Mouse (Mus musculus) heart, adult 18-20 months (tissue): ENCODE results near the gene Mta1. TPM values are rescaled to one million over a fixed set of nuclear protein-coding genes. Genes with fewer than 3 reads are reported as not detected.

Experiments used
- DNase-seq, 2 experiments: peaks; one replicate each; pipeline ENCODE4 v3.0.0; 2021 to 2022; ENCODE audit warnings: mixed read lengths in 1 of 2
- microRNA-seq, 2 experiments: library from miRNA; unstranded; fragments of <30 nt; microRNA quantifications; one replicate each; pipeline ENCODE4 v1.2.0; 2022
- total RNA-seq, 2 experiments: library from RNA; stranded (reverse); gene quantifications; 2 replicates each; pipeline ENCODE4 v1.2.3; 2021

The Mta1 gene
- total RNA-seq, 2 experiments from 2014 or later = 43.9 to 46.2 TPM

GRCm38 (mm10) chr12:113186326-113187010 lies 88.4 kb downstream of the Mta1 start:
- no peak for DNase-seq

Small RNA genes lying within 50 kb of the gene (microRNA-seq; reads per million reads assigned to microRNA genes)
- gene Gm44471 = 0 reads per million in 2 experiments

Other genes starting within 250 kb of the Mta1 start
- 1 to 10 TPM in 1 of 2 experiments, under 1 TPM in 1; 0.37 to 1.3 TPM for gene Gpr132, start 230.1 kb upstream of the Mta1 start, total RNA-seq
- 10 to 100 TPM; 31.5 to 38.6 TPM for gene Jag2, start 168.5 kb upstream of the Mta1 start, total RNA-seq
- 1 to 10 TPM; 8.2 to 9.2 TPM for gene Nudt14, start 156.2 kb upstream of the Mta1 start, total RNA-seq
- gene Btbd6, start 121.8 kb upstream of the Mta1 start, total RNA-seq = 10 to 100 TPM; 24.3 to 27.6 TPM
- 10 to 100 TPM; 21.4 to 26.4 TPM for gene Brf1, start 97.6 kb upstream of the Mta1 start, total RNA-seq
- gene Pacs2, start 83.8 kb upstream of the Mta1 start, total RNA-seq = 10 to 100 TPM; 33.1 to 37.1 TPM
- not detected for gene Tex22, start 23.8 kb upstream of the Mta1 start, total RNA-seq
- gene Crip2, start 42.0 kb downstream of the Mta1 start, total RNA-seq = 1,000 to 10,000 TPM; 1,463 to 1,557 TPM
- gene Crip1, start 48.0 kb downstream of the Mta1 start, total RNA-seq = 100 to 1,000 TPM; 191 to 201 TPM
- under 1 TPM; 0.31 to 0.89 TPM for gene Tedc1, start 58.1 kb downstream of the Mta1 start, total RNA-seq
- gene Tmem121, start 87.7 kb downstream of the Mta1 start, total RNA-seq = not detected